Mouse (Mus musculus) stomach, embryonic 14.5 days (tissue): ENCODE results near the gene Chchd1. TPM values are rescaled to one million over a fixed set of nuclear protein-coding genes. Genes with fewer than 3 reads are reported as not detected.

Experiments used
- ATAC-seq: fragments of 200-750 bp; cut with Nextera tagmentation; 2 replicates; pipeline ENCODE4 v1.8.0; 2017; ENCODE audit warnings: low read depth, moderate TSS enrichment; ENCODE audit not compliant: insufficient number of reproducible peaks, insufficient read depth, low FRiP score
- H3K27ac ChIP-seq: fragments of 300-500 bp; sonication (generic); 2 replicates; pipeline ENCODE4 v1.5.1; 2014; ENCODE audit warnings: mild to moderate bottlenecking, low read length, moderate library complexity, mixed read lengths
- H3K27me3 ChIP-seq: fragments of 300-500 bp; sonication (generic); 2 replicates; pipeline ENCODE4 v1.6.1; 2014; ENCODE audit warnings: low read length, control low read depth, mixed read lengths; ENCODE audit not compliant: control insufficient read depth, insufficient read depth
- H3K36me3 ChIP-seq: fragments of 300-500 bp; sonication (generic); 2 replicates; pipeline ENCODE4 v1.6.1; 2014; ENCODE audit warnings: mild to moderate bottlenecking, control low read depth, low read length, moderate library complexity, mixed read lengths; ENCODE audit not compliant: control insufficient read depth, insufficient read depth
- H3K4me1 ChIP-seq: fragments of 300-500 bp; sonication (generic); 2 replicates; pipeline ENCODE4 v1.6.1; 2014; ENCODE audit warnings: low read length, control low read depth, mixed read lengths; ENCODE audit not compliant: control insufficient read depth, insufficient read depth
- H3K4me2 ChIP-seq: fragments of 300-500 bp; sonication (generic); replicated peaks from 2 replicates; pipeline ENCODE4 v1.6.1; 2014; ENCODE audit warnings: low read depth, low read length, control low read depth
- H3K4me3 ChIP-seq: fragments of 300-500 bp; sonication (generic); 2 replicates; pipeline ENCODE4 v1.5.1; 2014; ENCODE audit warnings: low read depth, low read length, control low read depth
- H3K9ac ChIP-seq: fragments of 300-500 bp; sonication (generic); replicated peaks from 2 replicates; pipeline ENCODE4 v1.6.1; 2014; ENCODE audit warnings: low read depth, mild to moderate bottlenecking, control low read depth, low read length, moderate library complexity, mixed read lengths
- H3K9me3 ChIP-seq: fragments of 300-500 bp; sonication (generic); 2 replicates; pipeline ENCODE4 v1.6.1; 2016; ENCODE audit warnings: low read depth, low read length, control low read depth; ENCODE audit not compliant: control insufficient read depth
- WGBS: fragments of 180-500 bp; shearing (Covaris S2); extraction: QIAGEN DNeasy Blood & Tissue Kit; methylation state at CpG from one replicate; pipeline ENCODE4 v1.1.7; 2014; 5-methylcytosine and 5-hydroxymethylcytosine counted together
- microRNA-seq: library from miRNA; unstranded; fragments of <30 nt; microRNA quantifications from one replicate; pipeline ENCODE4, GENCODE M21; 2016
- polyA plus RNA-seq: library from polyadenylated mRNA; unstranded; fragments of >200 nt; fragmentation: Nextera tagmentation; extraction: Ambion mirVana; gene quantifications from 2 replicates; pipeline ENCODE4 v1.2.1, GENCODE M21; 2014

Gene Chchd1
- polyA plus RNA-seq, 1 experiment from 2014 or later, result 224 TPM

- peaks cover 10% of the 10 kb centered on the region for H3K36me3 ChIP-seq
- H3K9me3 ChIP-seq, result no peaks in the 10 kb centered on the region
- no peak overlapping the region for H3K4me2 ChIP-seq
- no peaks in the 10 kb centered on the region for H3K27me3 ChIP-seq
- 83% methylated on average over 4 of the region's 4 CpGs for WGBS
- no peak overlapping the region for H3K27ac ChIP-seq
- no peaks in the 10 kb centered on the region for H3K4me1 ChIP-seq
- no peak overlapping the region for H3K4me3 ChIP-seq
- no peak for ATAC-seq
- no peak overlapping the region for H3K9ac ChIP-seq
Observed at GRCm38 (mm10) chr14:20749494-20750051, 46.8 kb downstream of the Chchd1 start.

- ATAC-seq, result no peak
- Histone ChIP-seq H3K4me3 (no peak overlapping the region), H3K9ac (no peak overlapping the region), H3K36me3 (peaks cover 16% of the 10 kb centered on the region), H3K9me3 (no peaks in the 10 kb centered on the region), H3K4me2 (no peak overlapping the region), H3K27ac (no peak overlapping the region), H3K27me3 (no peaks in the 10 kb centered on the region), H3K4me1 (no peaks in the 10 kb centered on the region)
- WGBS, result 86% methylated on average over 5 of the region's 5 CpGs
Observed at GRCm38 (mm10) chr14:20750503-20750902, 47.7 kb downstream of the Chchd1 start.

GRCm38 (mm10) chr14:20753792-20754191 is 51.0 kb downstream of the Chchd1 start:
- no peak overlapping the region for H3K4me3 ChIP-seq
- H3K4me1 ChIP-seq, result no peaks in the 10 kb centered on the region
- no peaks in the 10 kb centered on the region for H3K9me3 ChIP-seq
- no peak overlapping the region for H3K4me2 ChIP-seq
- no peak for ATAC-seq
- H3K27me3 ChIP-seq, result no peaks in the 10 kb centered on the region
- H3K9ac ChIP-seq, result no peak overlapping the region
- H3K36me3 ChIP-seq, result peaks cover 40% of the 10 kb centered on the region
- WGBS, result 83% methylated on average over 3 of the region's 3 CpGs
- no peak overlapping the region for H3K27ac ChIP-seq

Small RNA genes lying within 50 kb of the gene (microRNA-seq; reads per million reads assigned to microRNA genes)
- 1.6 reads per million for gene Mir6946

Other genes starting within 250 kb of the Chchd1 start
- gene Anxa7, start 222.9 kb upstream of the Chchd1 start, polyA plus RNA-seq, result 57.4 and 60.2 TPM in 2 replicates
- gene Mss51, start 206.1 kb upstream of the Chchd1 start, polyA plus RNA-seq, result 1.3 and 1.8 TPM in 2 replicates
- gene Ppp3cb, start 156.4 kb upstream of the Chchd1 start, polyA plus RNA-seq, result 64.6 and 67.3 TPM in 2 replicates
- 8.4 and 9.8 TPM in 2 replicates for gene Usp54, start 61.9 kb upstream of the Chchd1 start, polyA plus RNA-seq
- gene Myoz1, start 46.5 kb upstream of the Chchd1 start, polyA plus RNA-seq, result 0.29 TPM in 1 of 2 replicates, not detected in the other
- 0.17 and 0.29 TPM in 2 replicates for gene Synpo2l, start 34.7 kb upstream of the Chchd1 start, polyA plus RNA-seq
- 86.9 and 88.1 TPM in 2 replicates for gene Sec24c, start 28.7 kb upstream of the Chchd1 start, polyA plus RNA-seq
- gene Fut11, start 8.0 kb upstream of the Chchd1 start, polyA plus RNA-seq, result 20.5 and 20.7 TPM in 2 replicates
- 35.9 and 38.6 TPM in 2 replicates for gene Zswim8, start 4.5 kb downstream of the Chchd1 start, polyA plus RNA-seq
- gene Ndst2, start 31.6 kb downstream of the Chchd1 start, polyA plus RNA-seq, result 28.1 and 31.1 TPM in 2 replicates
- gene Camk2g, start 91.1 kb downstream of the Chchd1 start, polyA plus RNA-seq, result 46.6 and 53.6 TPM in 2 replicates
- 0.64 and 1.3 TPM in 2 replicates for gene Plau, start 133.7 kb downstream of the Chchd1 start, polyA plus RNA-seq
- gene Vcl, start 226.4 kb downstream of the Chchd1 start, polyA plus RNA-seq, result 94.8 and 106 TPM in 2 replicates